Mouse (Mus musculus): ENCODE results near the gene Crocc.
A peak's percentile ranks its signal among the peaks of the same experiment; 100 is the strongest.

The Crocc gene

GRCm38 (mm10) chr4:140986711-140987395, 73.5 kb downstream of the Crocc start, which contains the start of gene Atp13a2:
Atp13a2 (plus strand) TSS chr4:140986873.
- peak; percentile 96 for DNase-seq (ENCODE audit: low read depth, low spot score)

- no peak for DNase-seq (ENCODE audit: low read depth, low spot score)
Measured at GRCm38 (mm10) chr4:140986024-140986710, 74.2 kb downstream of the Crocc start.

- DNase-seq (ENCODE audit: low read depth, low spot score), result no peak
Measured at GRCm38 (mm10) chr4:140984544-140984943, 75.8 kb downstream of the Crocc start.

GRCm38 (mm10) chr4:140983442-140983841, 76.9 kb downstream of the Crocc start:
- peak; percentile 67 for DNase-seq (ENCODE audit: low read depth, low spot score)

- DNase-seq (ENCODE audit: low read depth, low spot score), result no peak
Measured at GRCm38 (mm10) chr4:140982808-140983207, 77.5 kb downstream of the Crocc start.

- peak; percentile 29 for DNase-seq (ENCODE audit: low read depth, low spot score)
Measured at GRCm38 (mm10) chr4:140981605-140982004, 78.7 kb downstream of the Crocc start.

- DNase-seq (ENCODE audit: low read depth, low spot score), result no peak
Measured at GRCm38 (mm10) chr4:140977886-140978692, 82.3 kb downstream of the Crocc start.

- DNase-seq (ENCODE audit: low read depth, low spot score), result no peak
Measured at GRCm38 (mm10) chr4:140977278-140977677, 83.1 kb downstream of the Crocc start.

GRCm38 (mm10) chr4:140975356-140975755, 85.0 kb downstream of the Crocc start:
- no peak for DNase-seq (ENCODE audit: low read depth, low spot score)

- no peak for DNase-seq (ENCODE audit: low read depth, low spot score)
Measured at GRCm38 (mm10) chr4:140974408-140974807, 85.9 kb downstream of the Crocc start.

GRCm38 (mm10) chr4:140971691-140972090, 88.7 kb downstream of the Crocc start:
- no peak for DNase-seq (ENCODE audit: low read depth, low spot score)

GRCm38 (mm10) chr4:140967386-140968159, 92.8 kb downstream of the Crocc start:
- DNase-seq (ENCODE audit: low read depth, low spot score), result no peak
